Mouse (Mus musculus): Measurements from ENCODE around the gene Zfyve26.
A peak's percentile ranks its signal among the peaks of the same experiment; 100 is the strongest.
"Not testable (repeated sequence)": the region's sequence is repeated elsewhere in the genome, so short reads cannot be mapped to it uniquely, and the experiment has no call there.

Gene Zfyve26

DNA sequence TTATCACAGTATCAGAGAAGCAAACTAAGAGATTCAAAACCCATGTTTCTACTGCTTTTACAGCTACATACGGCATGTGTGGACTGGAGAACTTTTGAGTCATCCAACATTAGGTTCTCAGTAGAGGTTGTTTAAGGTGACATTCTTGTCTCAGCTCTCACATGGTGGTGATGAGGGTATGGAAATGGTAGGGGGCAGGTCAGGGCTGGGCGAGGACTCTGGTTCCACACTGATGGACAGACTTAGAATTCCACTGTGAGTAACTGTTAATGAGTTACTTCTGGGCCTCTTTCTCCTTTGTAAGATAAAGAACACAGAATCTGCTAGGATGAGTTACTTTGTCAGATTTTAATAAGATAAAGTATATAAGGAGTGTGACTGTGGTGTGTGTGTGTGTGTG is 36.0 kb downstream of the Zfyve26 start:
- no peak for DNase-seq (ENCODE audit: low spot score)

DNA sequence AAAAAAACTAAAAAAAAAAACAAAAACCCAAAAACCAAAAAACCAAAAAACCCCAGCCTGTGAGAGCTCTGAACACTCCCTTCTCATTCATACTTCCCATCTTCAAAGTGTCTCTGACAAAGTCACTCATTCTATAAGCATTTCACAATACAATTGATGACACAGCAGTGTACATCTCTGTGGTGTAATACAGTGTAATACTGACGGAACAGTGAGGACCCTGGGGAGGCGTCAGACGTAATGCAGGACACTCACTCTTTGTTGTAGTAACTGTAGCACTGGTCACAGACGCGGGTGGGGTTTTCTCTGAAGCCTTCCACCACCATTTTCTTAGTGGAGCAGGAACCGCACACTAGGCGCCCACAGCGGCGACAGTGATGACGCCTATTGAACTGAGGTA is 41.1 kb downstream of the Zfyve26 start:
- no peak for DNase-seq (ENCODE audit: low spot score)

DNA sequence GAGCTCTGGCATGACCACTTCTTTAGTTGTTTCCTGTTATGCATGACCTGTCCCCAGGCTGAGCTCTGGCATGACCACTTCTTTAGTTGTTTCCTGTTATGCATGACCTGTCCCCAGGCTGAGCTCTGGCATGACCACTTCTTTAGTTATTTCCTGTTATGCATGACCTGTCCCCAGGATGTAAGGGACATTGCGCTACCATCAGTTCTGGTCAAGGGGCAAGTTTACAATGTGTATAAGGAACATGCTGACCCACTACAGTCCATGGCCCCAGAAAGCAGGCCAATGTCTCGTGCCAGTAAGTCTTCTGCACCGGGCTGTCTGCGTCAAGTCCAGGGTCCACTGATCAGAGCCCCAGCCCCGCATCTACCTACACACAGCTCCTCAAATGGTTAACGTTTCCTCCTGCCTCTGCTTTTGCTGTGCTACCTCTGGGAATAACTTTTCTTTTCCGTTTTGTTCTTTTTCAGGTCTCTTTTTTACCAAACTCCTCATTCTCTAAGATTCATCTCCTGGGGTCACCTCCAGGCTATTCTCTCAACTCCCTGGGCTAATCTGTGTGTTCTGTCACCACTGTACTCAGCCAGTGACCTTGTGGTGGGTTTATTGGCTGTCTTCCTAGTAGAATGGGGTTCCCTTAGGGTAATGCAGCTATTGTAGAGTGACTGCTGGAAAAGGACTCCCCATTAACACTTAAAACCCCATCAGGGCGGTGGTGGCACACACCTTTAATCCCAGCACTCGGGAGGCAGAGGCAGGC is 42.6 kb downstream of the Zfyve26 start:
- no peak for DNase-seq (ENCODE audit: low spot score)

DNA sequence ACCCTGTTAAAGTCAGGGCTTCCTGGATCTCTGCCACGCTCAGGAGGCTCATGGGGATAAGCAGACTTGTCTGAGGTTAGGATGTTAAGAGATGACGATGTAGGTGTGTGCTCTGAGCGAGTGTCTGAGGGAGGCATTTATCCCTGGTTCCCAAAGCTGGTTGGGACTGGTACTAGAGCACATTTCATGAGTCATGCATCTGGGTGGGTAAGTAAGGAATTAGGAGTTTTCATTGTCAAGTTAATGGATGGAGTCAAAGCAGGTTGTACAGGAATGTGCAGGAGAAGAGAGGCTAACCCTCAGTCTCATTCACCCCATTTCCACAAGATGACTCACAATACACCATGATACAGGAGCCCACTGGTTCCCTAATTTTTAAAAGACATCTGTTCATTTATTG is 48.0 kb downstream of the Zfyve26 start:
- DNase-seq (ENCODE audit: low spot score) = no peak

DNA sequence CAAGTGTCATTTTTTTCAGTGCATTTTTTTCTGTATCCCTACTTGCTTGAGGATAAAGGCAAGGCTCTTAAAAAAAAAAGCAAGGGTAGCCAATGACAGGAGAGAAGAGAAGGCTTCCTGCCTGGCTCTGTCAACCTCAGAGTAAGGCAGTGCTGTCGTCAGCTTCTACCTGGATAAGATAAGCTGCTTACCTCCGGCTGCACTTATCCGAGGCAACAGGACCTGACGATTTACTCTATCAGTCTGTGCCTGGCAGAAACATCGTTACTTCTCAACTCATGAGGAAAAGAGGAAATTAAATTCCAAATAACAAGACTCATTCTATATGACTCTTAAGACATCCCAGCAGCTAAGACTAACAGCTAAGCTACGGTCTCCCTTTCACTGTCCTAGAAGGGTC is 53.2 kb downstream of the Zfyve26 start:
- DNase-seq (ENCODE audit: low spot score) = no peak

DNA sequence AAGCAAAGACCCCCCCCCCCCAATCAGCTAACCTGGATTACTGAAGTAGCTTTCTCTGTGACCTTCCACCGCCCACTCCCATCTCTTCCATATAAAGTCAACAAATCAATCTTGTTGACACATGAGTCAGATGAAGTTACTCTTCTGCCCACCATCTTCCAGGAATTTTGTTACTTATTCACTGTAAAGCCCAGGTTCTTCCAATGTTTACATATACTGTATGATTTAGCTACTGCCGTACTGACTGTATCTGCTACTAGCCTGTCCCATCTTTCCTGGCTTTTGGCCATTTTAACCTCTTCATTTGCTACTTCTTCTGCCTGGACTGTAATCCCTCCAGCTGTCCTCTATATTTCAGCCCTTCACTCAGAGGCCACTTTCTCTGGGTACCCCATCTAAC is 54.1 kb downstream of the Zfyve26 start:
- no peak for DNase-seq (ENCODE audit: low spot score)

DNA sequence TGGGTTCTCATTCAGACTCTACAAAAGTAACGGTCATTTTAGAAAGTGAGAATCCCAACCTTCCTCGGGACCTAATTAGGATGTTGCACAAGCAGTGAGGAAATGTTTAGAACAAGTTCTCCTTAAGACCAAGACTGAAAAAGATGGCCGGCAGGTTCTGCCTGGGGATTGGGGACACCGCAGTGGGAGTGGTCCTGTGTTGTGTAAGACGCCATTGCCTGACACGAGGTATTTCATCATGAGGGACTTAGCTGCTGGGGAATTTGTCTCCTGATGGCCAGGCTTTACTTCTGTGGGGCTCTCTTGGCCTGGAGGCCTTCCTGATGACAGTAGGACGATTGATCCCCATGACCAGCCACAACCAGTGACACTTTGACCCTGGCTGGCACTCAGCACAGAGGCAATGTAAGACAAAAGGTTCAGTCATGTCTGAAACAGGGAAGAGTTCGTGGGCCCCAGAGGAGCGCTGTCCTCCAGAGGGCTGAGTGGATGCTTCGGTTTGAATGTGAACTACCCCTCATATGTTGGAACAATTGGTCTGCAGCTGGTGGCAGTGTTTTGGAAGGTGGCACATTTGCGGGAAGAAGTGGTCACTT is 60.5 kb downstream of the Zfyve26 start:
- peak; percentile 7 for DNase-seq (ENCODE audit: low spot score)

DNA sequence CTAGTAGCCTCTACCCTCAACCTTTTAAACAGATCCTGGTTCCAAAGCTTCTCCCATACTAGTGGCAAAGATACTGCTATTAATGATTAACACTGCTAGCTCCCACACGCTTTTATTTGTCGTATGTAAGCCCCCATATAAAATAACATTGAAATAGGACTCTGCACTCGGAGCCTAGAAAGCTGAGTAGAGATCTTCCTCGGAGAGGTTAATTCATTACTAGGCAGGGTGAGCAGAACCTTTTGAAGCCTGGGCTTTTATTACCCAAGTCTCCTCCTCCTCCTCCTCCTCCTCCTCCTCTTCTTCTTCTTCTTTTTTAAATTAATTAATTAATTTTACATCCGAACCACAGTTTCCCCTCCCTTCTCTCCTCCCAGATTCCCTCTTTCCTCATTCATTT is 78.6 kb downstream of the Zfyve26 start:
- DNase-seq (ENCODE audit: low spot score) = no peak

DNA sequence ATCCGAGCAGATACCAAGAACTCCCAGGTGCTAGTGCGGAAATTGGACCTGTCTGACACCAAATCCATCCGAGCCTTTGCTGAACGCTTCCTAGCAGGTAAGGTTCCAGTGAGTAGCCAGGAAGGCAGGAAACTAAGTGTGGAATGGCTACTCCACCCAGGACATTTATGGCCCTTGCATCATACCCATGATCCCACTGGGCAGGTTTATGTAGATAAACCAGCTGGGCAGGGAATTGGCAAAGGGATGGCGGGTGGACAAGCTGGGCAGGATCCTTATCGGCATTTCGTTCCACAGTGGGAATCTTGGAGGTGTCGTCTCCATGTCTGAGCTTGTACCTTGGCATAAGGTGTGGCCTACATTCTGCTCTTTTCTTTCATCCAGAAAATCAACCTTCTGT is 84.7 kb downstream of the Zfyve26 start:
- DNase-seq (ENCODE audit: low spot score) = no peak

DNA sequence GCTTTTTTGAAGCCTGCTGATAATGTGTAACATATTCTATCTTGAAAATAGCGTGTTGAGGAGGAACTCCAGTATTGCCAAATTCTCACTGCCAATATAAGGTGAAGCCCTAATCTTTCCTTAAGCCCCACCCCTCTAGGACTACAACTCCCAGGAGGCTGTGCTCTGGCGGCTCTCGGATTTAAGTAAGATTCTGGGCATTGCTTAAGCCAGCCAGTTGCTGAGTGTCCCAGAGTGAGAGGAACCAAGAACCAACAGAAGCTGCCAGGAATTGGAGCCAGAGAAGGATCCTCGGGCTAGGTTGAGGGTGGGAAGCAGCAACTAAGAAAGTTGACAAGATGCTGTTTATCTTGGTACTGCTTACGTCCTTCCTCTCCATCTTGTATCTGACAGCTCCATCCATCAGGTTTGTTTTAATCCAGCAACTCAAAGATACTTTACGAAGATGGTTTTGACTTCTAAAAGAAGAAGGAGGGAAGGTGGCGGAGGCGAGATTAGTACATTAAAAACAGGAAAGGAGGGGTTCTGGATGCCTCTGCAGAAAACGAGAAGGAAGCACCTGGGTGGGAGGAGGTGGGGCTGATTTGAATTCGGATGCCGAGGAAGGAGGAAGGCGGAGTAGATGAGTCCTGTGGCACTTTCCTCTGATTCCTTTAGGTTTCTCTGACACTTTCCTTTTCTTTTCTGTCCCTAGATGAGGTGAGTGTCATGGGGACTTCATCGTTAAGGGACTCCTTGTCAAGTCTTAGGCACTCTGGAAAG is 87.2 kb downstream of the Zfyve26 start, which contains the start of gene Rdh12:
TSS of gene Rdh12 (plus strand) at position 212 of the 762 bp plus-strand sequence.
- DNase-seq (ENCODE audit: low spot score) = peak; percentile 68

DNA sequence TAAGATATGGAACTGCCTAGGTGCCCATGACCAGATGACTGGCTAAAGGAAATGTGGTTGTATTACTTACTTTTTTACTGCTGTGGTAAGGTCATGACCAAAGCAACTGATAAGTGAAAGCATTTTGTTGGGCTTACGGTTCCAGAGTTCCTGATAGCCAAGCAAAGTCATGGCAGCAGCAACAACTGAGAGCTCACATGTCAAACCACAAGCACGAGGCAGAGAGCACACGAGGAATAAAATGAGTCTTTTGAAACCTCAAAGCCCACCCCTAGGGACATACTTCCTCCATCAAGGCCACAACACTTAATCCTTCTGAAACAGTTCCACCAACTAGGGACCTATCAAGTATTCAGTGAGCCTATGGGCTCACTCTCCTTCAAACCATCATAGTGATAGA is 94.2 kb downstream of the Zfyve26 start:
- no peak for DNase-seq (ENCODE audit: low spot score)

DNA sequence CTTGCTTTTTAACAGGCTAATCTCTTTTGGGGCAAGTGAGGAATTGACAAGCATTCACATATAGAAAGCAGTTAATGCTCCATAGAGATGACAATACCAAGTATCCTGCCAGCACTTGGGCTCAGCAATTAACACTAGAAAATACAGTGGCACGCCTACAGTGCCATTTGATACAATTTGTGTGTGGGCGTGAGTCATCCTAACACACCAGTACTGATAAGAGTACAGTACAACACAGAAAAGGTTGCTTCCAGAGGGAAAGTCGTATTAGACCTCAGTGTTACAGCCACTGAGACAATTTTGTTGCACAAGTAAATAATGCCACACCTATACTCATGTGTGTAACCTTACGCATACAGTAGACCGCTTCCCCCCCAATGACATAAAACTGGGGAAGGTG is 99.0 kb downstream of the Zfyve26 start:
- DNase-seq (ENCODE audit: low spot score) = no peak

DNA sequence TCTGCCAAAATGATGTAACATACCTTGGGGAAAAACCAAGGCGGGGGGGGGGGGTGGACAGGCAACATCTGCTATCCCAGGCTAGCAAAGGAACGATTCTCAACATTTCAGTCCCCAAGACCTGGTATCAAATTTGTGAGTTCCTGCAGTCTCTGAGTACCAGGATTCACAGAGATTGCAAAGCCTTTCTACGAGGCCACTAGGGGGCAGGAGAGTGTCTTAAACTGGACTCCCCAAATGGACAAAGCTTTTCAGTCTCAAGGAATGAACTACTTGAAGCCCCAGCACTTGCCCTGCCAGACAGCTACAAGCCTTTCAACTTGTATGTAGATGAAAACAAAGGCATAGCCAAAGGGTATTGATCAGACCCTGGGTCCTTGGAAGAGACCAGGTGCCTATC is 102.7 kb downstream of the Zfyve26 start:
- peak; percentile 89 for DNase-seq (ENCODE audit: low spot score)

DNA sequence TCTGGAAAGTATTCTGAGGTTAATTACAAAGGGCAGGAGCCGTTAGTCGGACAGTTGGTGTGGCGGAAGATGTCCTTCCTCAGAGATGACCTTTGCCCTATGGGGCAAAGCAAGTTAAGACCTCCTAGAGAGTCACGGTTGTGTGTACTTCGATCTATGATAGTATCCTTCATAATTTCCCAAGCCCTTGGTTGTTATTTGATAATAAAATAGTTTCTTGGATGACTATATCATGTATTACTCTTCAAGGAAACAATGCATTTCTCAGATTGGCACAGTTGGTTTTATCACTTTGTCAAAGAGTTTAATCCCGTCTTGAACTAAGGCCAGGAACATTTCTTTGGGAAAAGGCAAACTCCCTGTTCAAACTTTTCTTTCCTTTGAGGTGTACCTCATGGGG is 103.9 kb downstream of the Zfyve26 start, which contains the start of gene Rdh11:
TSS of gene Rdh11 (minus strand) at position 101 of the 400 bp plus-strand sequence.
- DNase-seq (ENCODE audit: low spot score) = no peak

DNA sequence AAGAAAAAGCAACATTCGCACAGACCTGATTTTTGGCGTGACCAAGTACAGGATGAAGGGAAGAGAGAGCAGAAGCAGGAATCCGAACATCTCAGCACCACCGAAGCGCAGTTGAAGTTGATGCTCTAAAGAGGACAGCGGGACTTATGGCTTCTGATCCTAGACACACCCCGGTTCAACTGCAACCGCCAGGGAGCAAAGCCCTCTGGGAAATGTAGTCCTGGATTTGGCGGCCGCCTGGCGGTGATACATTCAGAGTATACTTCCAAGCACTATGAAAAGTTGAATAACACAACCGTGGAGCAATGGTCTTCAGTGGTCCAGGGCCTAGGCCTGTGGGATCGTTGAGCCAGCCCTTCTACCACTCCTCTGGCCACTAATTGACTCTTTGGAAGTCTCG is 104.4 kb downstream of the Zfyve26 start:
- peak; percentile 93 for DNase-seq (ENCODE audit: low spot score)

DNA sequence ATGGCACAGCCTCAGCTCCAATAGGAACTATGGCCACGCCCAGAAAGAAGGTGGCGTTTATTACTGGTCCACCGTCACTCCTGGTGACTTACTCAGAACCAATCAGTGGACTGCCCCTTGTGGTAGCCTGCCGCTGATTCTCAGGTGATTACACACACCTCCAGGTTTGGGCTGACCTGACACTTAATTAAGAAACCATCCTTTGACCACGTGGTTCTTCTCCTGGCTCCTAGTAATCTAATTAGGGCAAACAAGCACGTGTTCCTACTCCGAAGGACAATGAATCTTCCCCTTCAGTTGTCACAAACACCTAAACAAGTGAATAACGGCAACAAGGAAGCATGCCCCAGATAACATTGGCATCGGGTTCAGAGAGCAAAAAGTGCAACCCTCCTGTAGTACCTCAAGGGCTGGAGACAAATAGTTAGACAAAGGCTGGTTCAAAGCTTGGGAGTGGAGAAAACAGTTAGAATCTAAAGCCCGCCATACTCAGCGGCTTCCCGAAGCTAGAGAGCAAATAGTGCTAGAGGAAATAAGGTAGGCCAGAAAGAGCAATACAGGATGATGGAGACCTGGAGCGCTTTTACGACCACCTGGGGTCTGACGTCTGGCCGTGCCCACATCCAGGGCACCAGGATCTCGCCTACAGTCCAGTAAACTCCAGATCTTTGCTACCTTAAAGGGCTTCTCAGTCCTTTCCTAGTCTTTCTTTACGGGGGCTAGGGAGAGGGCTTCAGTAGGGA is 105.0 kb downstream of the Zfyve26 start:
- peak; percentile 89 for DNase-seq (ENCODE audit: low spot score)

DNA sequence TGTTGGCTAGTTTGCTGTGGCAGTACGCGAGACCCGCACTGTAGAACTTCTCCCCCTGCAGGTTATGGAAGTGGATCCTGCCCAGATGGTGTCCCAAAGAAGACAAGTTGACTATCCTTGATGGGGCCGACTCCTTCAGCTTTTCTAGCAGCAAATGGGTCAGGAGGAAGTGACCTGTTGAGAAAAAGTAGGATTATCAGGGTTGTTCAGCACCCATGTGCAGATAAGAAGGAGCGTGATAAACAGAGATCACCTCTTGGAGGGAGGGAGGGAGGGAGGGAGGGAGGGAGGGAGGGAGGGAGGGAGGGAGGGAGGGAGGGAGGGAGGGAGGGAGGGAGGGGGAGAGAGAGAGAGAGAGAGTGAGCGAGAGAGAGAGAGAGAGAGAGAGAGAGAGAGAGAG is 110.9 kb downstream of the Zfyve26 start:
- not testable (repeated sequence) for DNase-seq (ENCODE audit: low spot score)
